Mouse (Mus musculus) small intestine, adult 2 months (tissue): ENCODE data around the gene Prr14l. TPM values are rescaled to one million over a fixed set of nuclear protein-coding genes. Genes with fewer than 3 reads are reported as not detected.
"Not testable (repeated sequence)": the region's sequence is repeated elsewhere in the genome, so short reads cannot be mapped to it uniquely, and the experiment has no call there.

Experiments
- H3K27ac ChIP-seq: fragments of 200-500 bp; 2 replicates; pipeline ENCODE4 v1.5.1; 2012; ENCODE audit warnings: low read depth, low read length, control low read depth, inconsistent platforms; ENCODE audit not compliant: insufficient read depth
- H3K27me3 ChIP-seq: fragments of 200-500 bp; 2 replicates; pipeline ENCODE4 v1.6.1; 2012; ENCODE audit warnings: mild to moderate bottlenecking, moderate library complexity, low read length, inconsistent platforms; ENCODE audit not compliant: control insufficient read depth, insufficient read depth
- H3K36me3 ChIP-seq: fragments of 200-500 bp; 2 replicates; pipeline ENCODE4 v1.6.1; 2012; ENCODE audit warnings: mild to moderate bottlenecking, low read length, control low read depth, inconsistent platforms; ENCODE audit not compliant: control insufficient read depth, insufficient read depth
- H3K4me1 ChIP-seq: fragments of 200-500 bp; 2 replicates; pipeline ENCODE4 v1.6.1; 2012; ENCODE audit warnings: low read length, inconsistent platforms, mixed read lengths; ENCODE audit not compliant: control insufficient read depth, insufficient read depth, insufficient read length
- H3K4me3 ChIP-seq: fragments of 200-500 bp; 2 replicates; pipeline ENCODE4 v1.5.1; 2012; ENCODE audit warnings: low read depth, mild to moderate bottlenecking, control low read depth, inconsistent platforms, low read length, moderate library complexity
- CTCF ChIP-seq: fragments of 200-500 bp; IDR thresholded peaks from 2 replicates; pipeline ENCODE4 v1.5.1; 2012; ENCODE audit warnings: low read depth, mild to moderate bottlenecking, control low read depth, inconsistent platforms, low read length, moderate library complexity, mixed read lengths; ENCODE audit not compliant: insufficient replicate concordance, insufficient read length; ENCODE audit errors: extremely low read depth
- POLR2A ChIP-seq: fragments of 200-500 bp; IDR thresholded peaks from 2 replicates; pipeline ENCODE4 v1.6.1; 2012; ENCODE audit warnings: low read depth, mild to moderate bottlenecking, control low read depth, inconsistent platforms, low read length, moderate library complexity
- WGBS: fragments of 180-500 bp; shearing (Covaris S2); methylation state at CpG from one replicate; pipeline ENCODE4 v1.1.7; 2018; 5-methylcytosine and 5-hydroxymethylcytosine counted together
- polyA plus RNA-seq: library from polyadenylated mRNA; depleted of rRNA; stranded (reverse); fragments of >200 nt; gene quantifications from 2 replicates; pipeline ENCODE4 v1.2.3, GENCODE M21; 2012

Gene Prr14l
- polyA plus RNA-seq, 1 experiment: 5.2 TPM

- Histone ChIP-seq H3K4me3 (no peak overlapping the region), H3K27ac (peak overlapping the region; percentile 84), H3K4me1 (peaks cover 10% of the 10 kb centered on the region; the same call in 1 of the 2 replicates), H3K27me3 (no peaks in the 10 kb centered on the region), H3K36me3 (peaks cover 15% of the 10 kb centered on the region)
- no peak for TF ChIP-seq CTCF
- TF ChIP-seq POLR2A: no peak
- 29% methylated on average over 5 of the region's 5 CpGs for WGBS
These were observed 92.4 kb downstream of the Prr14l start for GRCm38 (mm10) chr5:32761566-32762140.

- 44% methylated on average over 3 of the region's 3 CpGs for WGBS
- Histone ChIP-seq H3K27ac (peak overlapping the region; percentile 84; the same call in 1 of the 2 replicates), H3K27me3 (no peaks in the 10 kb centered on the region), H3K4me1 (peaks cover 10% of the 10 kb centered on the region; the same call in 1 of the 2 replicates), H3K36me3 (peaks cover 15% of the 10 kb centered on the region), H3K4me3 (no peak overlapping the region)
- TF ChIP-seq POLR2A: no peak
- no peak for TF ChIP-seq CTCF
These were observed 93.3 kb downstream of the Prr14l start for GRCm38 (mm10) chr5:32760787-32761186.

GRCm38 (mm10) chr5:32760352-32760751, 93.7 kb downstream of the Prr14l start:
- H3K4me1 ChIP-seq: peaks cover 10% of the 10 kb centered on the region; the same call in 1 of the 2 replicates
- H3K27ac ChIP-seq: peak overlapping the region; percentile 21; the same call in 1 of the 2 replicates
- peaks cover 15% of the 10 kb centered on the region for H3K36me3 ChIP-seq
- not testable (repeated sequence) for H3K27me3 ChIP-seq, H3K4me3 ChIP-seq
- 95% methylated on average over 18 of the region's 18 CpGs for WGBS

GRCm38 (mm10) chr5:32759662-32760061, 94.4 kb downstream of the Prr14l start:
- Histone ChIP-seq H3K36me3 (peaks cover 13% of the 10 kb centered on the region), H3K4me3 (no peak overlapping the region), H3K4me1 (peaks cover 10% of the 10 kb centered on the region; the same call in 1 of the 2 replicates), H3K27me3 (no peaks in the 10 kb centered on the region), H3K27ac (no peak overlapping the region)
- WGBS: 81% methylated on average over 2 of the region's 2 CpGs
- TF ChIP-seq CTCF (no peak), POLR2A (no peak)

- no peak overlapping the region for H3K4me3 ChIP-seq
- TF ChIP-seq POLR2A (no peak), CTCF (no peak)
- H3K36me3 ChIP-seq: no peaks in the 10 kb centered on the region
- H3K4me1 ChIP-seq: peaks cover 3% of the 10 kb centered on the region; the same call in 1 of the 2 replicates
- no peak overlapping the region for H3K27ac ChIP-seq
- H3K27me3 ChIP-seq: no peaks in the 10 kb centered on the region
- 94% methylated on average over 8 of the region's 8 CpGs for WGBS
These were observed 97.9 kb downstream of the Prr14l start for GRCm38 (mm10) chr5:32756141-32756540.

GRCm38 (mm10) chr5:32751736-32752135, 102.3 kb downstream of the Prr14l start:
- 62% methylated on average over 2 of the region's 2 CpGs for WGBS
- TF ChIP-seq POLR2A (no peak), CTCF (no peak)
- Histone ChIP-seq H3K4me1 (peaks cover 6% of the 10 kb centered on the region; the same call in 1 of the 2 replicates), H3K4me3 (no peak overlapping the region), H3K36me3 (no peaks in the 10 kb centered on the region), H3K27me3 (no peaks in the 10 kb centered on the region), H3K27ac (no peak overlapping the region)

GRCm38 (mm10) chr5:32748936-32749335, 105.1 kb downstream of the Prr14l start:
- WGBS: 88% methylated on average over 6 of the region's 6 CpGs
- no peak overlapping the region for H3K4me3 ChIP-seq
- H3K36me3 ChIP-seq: no peaks in the 10 kb centered on the region
- no peak overlapping the region for H3K27ac ChIP-seq
- peaks cover 20% of the 10 kb centered on the region for H3K4me1 ChIP-seq
- no peaks in the 10 kb centered on the region for H3K27me3 ChIP-seq
- TF ChIP-seq POLR2A (no peak), CTCF (no peak)
